In the genomic region with DNA sequence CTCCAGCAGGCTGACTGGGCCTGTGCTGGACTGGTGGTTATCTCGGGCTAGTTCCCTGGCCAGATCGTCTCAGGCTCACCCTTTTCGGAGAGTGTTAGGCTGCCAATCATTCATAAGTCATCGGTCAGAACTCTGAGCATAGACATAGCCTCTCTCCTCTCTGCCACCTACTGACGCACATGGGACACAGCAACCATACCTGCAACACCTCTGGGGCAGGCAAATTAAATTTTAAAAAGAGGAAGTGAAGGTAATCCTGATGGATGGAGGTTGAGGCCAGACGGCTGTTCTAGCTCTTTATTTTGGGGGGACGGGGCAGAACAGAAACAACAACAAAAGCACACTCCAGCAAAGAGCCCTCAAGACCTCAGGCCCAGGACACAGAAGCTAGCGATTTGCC, we compare ENCODE assay signal across 19 mouse cellular contexts. TPM values are rescaled to one million over a fixed set of nuclear protein-coding genes. Genes with fewer than 3 reads are reported as not detected.
A peak's percentile ranks its signal among the peaks of the same experiment; 100 is the strongest.
DNase-seq lines count a peak whose midpoint lies in the region; ATAC-seq and TF ChIP-seq lines count a peak whose summit lies in the region.
"Had no signal": no experiment of that assay in that cellular context is flagged by ENCODE, and none has a peak within 500 bp of the region (broad histone marks: within the 10 kb centered on the region; RNA-seq: fewer than 3 reads in every experiment).

No protein-coding gene starts in this region.

- peak; percentile 40 for TF ChIP-seq CTCF in liver, postnatal 0 days (IDR thresholded peaks at IDR 0.05; ENCODE audit: low read depth)
- TF ChIP-seq CTCF in ES-Bruce4 (IDR thresholded peaks at IDR 0.05; ENCODE audit: low read depth, low read length), result peak; percentile 33
- TF ChIP-seq CTCF in brain, embryonic 14.5 days (IDR thresholded peaks at IDR 0.05; ENCODE audit: borderline replicate concordance, extremely low read depth, insufficient read depth, insufficient read length), result peak; percentile 36; the same call in 1 of the 2 replicates

- peak overlapping the region; percentile 17; the same call in 1 of the 2 replicates for H3K27ac ChIP-seq in hindbrain, embryonic 10.5 days
- H3K27ac ChIP-seq in hindbrain, embryonic 16.5 days (ENCODE audit: low read depth, low read length), result no peak overlapping the region
- no peak overlapping the region for H3K27ac ChIP-seq in liver, postnatal 0 days (ENCODE audit: low read depth)
- no peak overlapping the region for H3K27ac ChIP-seq in liver, embryonic 11.5 days (ENCODE audit: low read depth, low read length)
- H3K27ac ChIP-seq in ES-Bruce4 (ENCODE audit: insufficient read depth, low read length), result no peak overlapping the region
- H3K27ac ChIP-seq: embryonic facial prominence, embryonic 15.5 days; heart, embryonic 10.5 days; stomach, embryonic 15.5 days had no signal

- H3K27me3 ChIP-seq in hindbrain, embryonic 10.5 days (ENCODE audit: insufficient read depth, poor library complexity, severe bottlenecking), result peaks cover 32% of the 10 kb centered on the region
- H3K27me3 ChIP-seq in hindbrain, embryonic 16.5 days (replicated peaks; ENCODE audit: control insufficient read depth, insufficient read depth, low read length), result no peaks in the 10 kb centered on the region
- H3K27me3 ChIP-seq in liver, postnatal 0 days (ENCODE audit: insufficient read depth, low read length), result peaks cover 16% of the 10 kb centered on the region; the same call in 1 of the 2 replicates
- H3K27me3 ChIP-seq in liver, embryonic 11.5 days (replicated peaks; ENCODE audit: control insufficient read depth, insufficient read depth, low read length), result peaks cover 15% of the 10 kb centered on the region
- no peaks in the 10 kb centered on the region for H3K27me3 ChIP-seq in ES-Bruce4 (ENCODE audit: control insufficient read depth, insufficient read depth, low read length, poor library complexity, severe bottlenecking)
- H3K27me3 ChIP-seq: stomach, embryonic 15.5 days had no signal

- no peak for DNase-seq in hindbrain, embryonic 10.5 days (ENCODE audit: low spot score)
- DNase-seq in liver, postnatal 0 days, result no peak
- DNase-seq in liver, embryonic 11.5 days (ENCODE audit: low spot score), result no peak
- no peak for DNase-seq in brain, embryonic 14.5 days (ENCODE audit: low read depth)
- DNase-seq in layer of hippocampus, postnatal 14 days (ENCODE audit: low spot score in 2 of 2), result no peak
- DNase-seq in retina, embryonic 14.5 days (ENCODE audit: low spot score), result no peak
- DNase-seq: adrenal gland, postnatal 36 days; cerebellum, adult 9-11 months; embryo, embryonic 11 days; gastrocnemius, postnatal 36 days; heart, postnatal 36 days; kidney, adult 9 months; midbrain, embryonic 14.5 days; spleen, adult 18-20 months had no signal

- TF ChIP-seq POLR2A in ES-Bruce4 (IDR thresholded peaks at IDR 0.05; ENCODE audit: insufficient read depth, low read length), result no peak
- no peak for TF ChIP-seq POLR2A in brain, embryonic 14.5 days (IDR thresholded peaks at IDR 0.05; ENCODE audit: borderline replicate concordance, extremely low read depth, insufficient read depth, insufficient read length, poor library complexity, severe bottlenecking)

- TF ChIP-seq EP300 in liver, postnatal 0 days (IDR thresholded peaks at IDR 0.05; ENCODE audit: low read depth), result no peak
- TF ChIP-seq EP300 in ES-Bruce4 (IDR thresholded peaks at IDR 0.05; ENCODE audit: insufficient read depth, low read depth, low read length), result no peak

- H3K4me2 ChIP-seq in hindbrain, embryonic 16.5 days (ENCODE audit: low read length), result no peak overlapping the region
- H3K4me2 ChIP-seq in liver, postnatal 0 days (ENCODE audit: low read depth, low read length), result no peak overlapping the region
- no peak overlapping the region for H3K4me2 ChIP-seq in liver, embryonic 11.5 days
- H3K4me2 ChIP-seq: embryonic facial prominence, embryonic 15.5 days; stomach, embryonic 15.5 days had no signal

- no peaks in the 10 kb centered on the region for H3K36me3 ChIP-seq in hindbrain, embryonic 10.5 days
- no peaks in the 10 kb centered on the region for H3K36me3 ChIP-seq in hindbrain, embryonic 16.5 days (ENCODE audit: control insufficient read depth, insufficient read depth, low read length)
- no peaks in the 10 kb centered on the region for H3K36me3 ChIP-seq in liver, postnatal 0 days (replicated peaks; ENCODE audit: insufficient read depth, low read length)
- no peaks in the 10 kb centered on the region for H3K36me3 ChIP-seq in liver, embryonic 11.5 days (ENCODE audit: control insufficient read depth, insufficient read depth, low read length)
- no peaks in the 10 kb centered on the region for H3K36me3 ChIP-seq in ES-Bruce4 (ENCODE audit: control insufficient read depth, insufficient read depth, low read length, poor library complexity, severe bottlenecking)
- H3K36me3 ChIP-seq: embryonic facial prominence, embryonic 15.5 days; heart, embryonic 10.5 days; stomach, embryonic 15.5 days had no signal

- peaks cover 29% of the 10 kb centered on the region for H3K4me1 ChIP-seq in hindbrain, embryonic 10.5 days (replicated peaks)
- H3K4me1 ChIP-seq in hindbrain, embryonic 16.5 days (ENCODE audit: control insufficient read depth, insufficient read depth, low read depth, low read length), result peaks cover 10% of the 10 kb centered on the region
- H3K4me1 ChIP-seq in liver, postnatal 0 days (ENCODE audit: insufficient read depth), result no peaks in the 10 kb centered on the region
- H3K4me1 ChIP-seq in liver, embryonic 11.5 days (replicated peaks; ENCODE audit: control insufficient read depth, insufficient read depth, low read length), result no peaks in the 10 kb centered on the region
- H3K4me1 ChIP-seq in ES-Bruce4 (ENCODE audit: control insufficient read depth, insufficient read depth, low read length), result no peaks in the 10 kb centered on the region

- H3K9me3 ChIP-seq in hindbrain, embryonic 10.5 days, result no peaks in the 10 kb centered on the region
- H3K9me3 ChIP-seq in hindbrain, embryonic 16.5 days (ENCODE audit: control insufficient read depth, low read length), result no peaks in the 10 kb centered on the region
- no peaks in the 10 kb centered on the region for H3K9me3 ChIP-seq in liver, postnatal 0 days (ENCODE audit: low read length)
- no peaks in the 10 kb centered on the region for H3K9me3 ChIP-seq in liver, embryonic 11.5 days (ENCODE audit: control insufficient read depth, low read length)
- H3K9me3 ChIP-seq in ES-Bruce4 (replicated peaks; ENCODE audit: control insufficient read depth, insufficient read depth, low read length, poor library complexity, severe bottlenecking), result no peaks in the 10 kb centered on the region
- H3K9me3 ChIP-seq: embryonic facial prominence, embryonic 15.5 days; heart, embryonic 10.5 days; stomach, embryonic 15.5 days had no signal

- no peak overlapping the region for H3K9ac ChIP-seq in hindbrain, embryonic 16.5 days (ENCODE audit: low read depth, low read length)
- H3K9ac ChIP-seq in liver, postnatal 0 days (replicated peaks), result no peak overlapping the region
- no peak overlapping the region for H3K9ac ChIP-seq in liver, embryonic 11.5 days (ENCODE audit: low read depth, low read length)
- H3K9ac ChIP-seq in ES-Bruce4 (ENCODE audit: low read depth, poor library complexity, severe bottlenecking), result no peak overlapping the region
- H3K9ac ChIP-seq: embryonic facial prominence, embryonic 15.5 days; stomach, embryonic 15.5 days had no signal

- WGBS in hindbrain, embryonic 10.5 days, result 73% methylated on average over 8 of the region's 8 CpGs
- 72% methylated on average over 8 of the region's 8 CpGs for WGBS in hindbrain, embryonic 16.5 days
- WGBS in liver, postnatal 0 days (ENCODE audit: insufficient replicate concordance), result 56% methylated on average over 8 of the region's 8 CpGs
- 48% methylated on average over 8 of the region's 8 CpGs for WGBS in liver, embryonic 11.5 days

- no peak overlapping the region for H3K4me3 ChIP-seq in hindbrain, embryonic 10.5 days
- no peak overlapping the region for H3K4me3 ChIP-seq in hindbrain, embryonic 16.5 days (ENCODE audit: low read length)
- no peak overlapping the region for H3K4me3 ChIP-seq in liver, postnatal 0 days (ENCODE audit: low read depth, low read length)
- H3K4me3 ChIP-seq in liver, embryonic 11.5 days (ENCODE audit: low read depth, low read length), result no peak overlapping the region
- H3K4me3 ChIP-seq in ES-Bruce4 (ENCODE audit: low read depth, low read length), result no peak overlapping the region
- H3K4me3 ChIP-seq: embryonic facial prominence, embryonic 15.5 days; heart, embryonic 10.5 days; stomach, embryonic 15.5 days had no signal

- ATAC-seq in hindbrain, embryonic 16.5 days, result no peak
- no peak for ATAC-seq in liver, postnatal 0 days
- no peak for ATAC-seq in liver, embryonic 11.5 days (replicated peaks; ENCODE audit: low FRiP score)

RNA-seq across cellular contexts. Expression of gene Laptm5, which starts 55.3 kb away (rescaled TPM):
- polyA plus RNA-seq in hindbrain, embryonic 10.5 days (2016; fragmentation: Nextera tagmentation; extraction: Ambion mirVana), result 21.3 and 25.9 TPM in 2 replicates
- polyA plus RNA-seq in hindbrain, embryonic 16.5 days (2015; fragmentation: Nextera tagmentation; extraction: Ambion mirVana), result 27.2 and 27.4 TPM in 2 replicates
- polyA plus RNA-seq in liver, postnatal 0 days (2015; fragmentation: Nextera tagmentation; extraction: Ambion mirVana), result 109 and 113 TPM in 2 replicates
- polyA plus RNA-seq in liver, embryonic 11.5 days (2014; fragmentation: Nextera tagmentation; extraction: Ambion mirVana), result 87.2 and 93.3 TPM in 2 replicates
- polyA plus RNA-seq in ES-Bruce4 (2011; ENCODE audit: insufficient read depth, insufficient read length, low read depth, missing spikeins), result 30.2 and 35.4 TPM in 2 replicates
- polyA plus RNA-seq in brain, embryonic 14.5 days (2012; rRNA removed), result 22.6 and 26.5 TPM in 2 replicates
- total RNA-seq in layer of hippocampus, postnatal 14 days (2021), result 10 to 100 TPM; 33.2 to 37.8 TPM
